Mouse (Mus musculus) urinary bladder, postnatal 4 days (tissue): ENCODE data around the gene Arhgap31.
"Not testable (repeated sequence)": the region's sequence is repeated elsewhere in the genome, so short reads cannot be mapped to it uniquely, and the experiment has no call there.

Source experiments
- DNase-seq, 2 experiments: peaks; one replicate each; pipeline ENCODE4 v3.0.0; 2021 to 2022; ENCODE audit warnings: low spot score in 2 of 2

Gene Arhgap31

DNA sequence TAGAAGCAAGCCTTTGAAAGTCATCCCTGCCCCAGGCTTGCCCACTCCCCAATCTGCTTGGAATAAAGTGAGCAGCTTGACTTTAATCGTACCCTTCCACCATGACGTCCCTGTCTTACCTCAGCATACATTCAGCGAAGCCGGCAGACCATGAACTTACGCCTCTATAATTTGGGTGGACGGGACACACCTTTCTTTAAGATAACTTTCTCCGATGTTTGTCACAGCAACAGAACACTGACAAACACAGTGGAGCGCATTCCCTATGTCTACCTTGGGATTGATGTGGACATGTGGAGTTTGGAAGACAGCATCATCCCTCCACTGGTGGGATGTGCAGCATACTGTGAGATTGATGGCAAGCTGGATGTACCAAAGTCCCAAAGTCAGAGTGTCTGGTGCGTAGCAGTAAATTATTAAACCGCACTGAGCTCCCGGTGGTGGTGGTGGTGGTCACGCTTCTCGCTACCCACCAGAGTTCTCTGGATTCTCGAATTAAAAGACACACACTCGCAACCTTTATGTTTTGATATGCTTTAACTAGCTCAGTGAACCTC, 15.6 kb upstream of the Arhgap31 start:
- peak in 1 of 2 experiments; percentile 46 for DNase-seq

- DNase-seq, result no peak
Observed at GRCm38 (mm10) chr16:38724974-38725373, 11.9 kb upstream of the Arhgap31 start.

DNA sequence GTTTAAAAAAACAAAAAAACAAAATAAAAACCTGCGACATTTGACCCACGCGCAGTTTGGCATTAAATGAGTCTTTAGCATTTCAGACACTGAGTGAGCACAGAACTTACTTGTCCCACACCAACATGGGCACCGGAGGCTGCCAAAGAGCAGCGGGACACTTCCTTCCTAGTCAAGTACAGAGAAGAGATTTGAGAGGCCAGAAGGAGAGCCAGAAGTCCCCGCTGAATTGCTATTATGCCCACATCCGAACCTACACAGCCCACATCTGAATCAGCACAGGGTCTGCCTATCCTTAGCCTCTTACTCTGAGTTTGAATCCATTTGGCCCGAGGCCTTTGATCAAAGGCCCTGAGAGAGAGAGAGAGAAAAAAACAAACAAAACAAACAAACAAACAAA, 11.2 kb upstream of the Arhgap31 start:
- DNase-seq, result no peak

DNA sequence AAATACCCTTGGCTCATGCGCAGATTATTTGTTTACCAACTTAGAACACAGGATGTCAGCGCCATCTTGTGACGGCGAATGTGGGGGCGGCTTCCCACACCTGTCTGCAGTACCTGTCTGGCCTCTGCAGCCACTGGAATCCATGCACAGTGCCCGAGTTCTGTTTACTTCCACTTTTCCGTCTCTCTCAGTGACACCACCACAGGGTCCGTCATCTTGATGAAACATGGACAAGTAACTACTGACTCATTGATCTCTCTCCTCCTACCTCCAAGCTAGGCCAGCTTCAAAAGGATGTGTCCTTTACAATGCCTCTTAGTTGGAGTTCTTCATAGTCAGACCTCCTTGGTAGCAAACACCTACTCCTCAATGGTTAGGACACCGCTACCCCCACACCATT, 8.3 kb upstream of the Arhgap31 start:
- no peak for DNase-seq

GRCm38 (mm10) chr16:38714259-38714526, 1.1 kb upstream of the Arhgap31 start:
- not testable (repeated sequence) for DNase-seq

- DNase-seq, result no peak
Observed at GRCm38 (mm10) chr16:38713404-38714258, 557 bp upstream of the Arhgap31 start.

DNA sequence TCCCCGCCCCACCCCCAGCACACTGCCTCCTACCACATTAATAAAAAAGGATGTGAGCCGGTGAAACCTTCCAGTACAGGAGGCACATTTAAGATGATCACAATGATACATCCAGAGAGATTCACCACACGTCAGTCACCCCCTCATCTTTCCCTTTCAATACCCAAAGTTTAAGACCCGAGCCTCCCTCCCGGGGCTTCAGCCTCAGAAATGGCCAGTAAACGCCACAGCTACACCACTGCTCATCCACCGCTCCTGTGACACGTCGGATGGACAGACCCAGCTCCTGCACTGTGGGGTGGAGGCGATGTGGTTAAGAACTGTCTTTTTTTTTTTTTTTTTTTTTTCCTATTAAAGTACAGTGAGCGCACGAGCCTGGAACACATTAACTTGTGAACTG, 969 bp downstream of the Arhgap31 start:
- no peak for DNase-seq

DNA sequence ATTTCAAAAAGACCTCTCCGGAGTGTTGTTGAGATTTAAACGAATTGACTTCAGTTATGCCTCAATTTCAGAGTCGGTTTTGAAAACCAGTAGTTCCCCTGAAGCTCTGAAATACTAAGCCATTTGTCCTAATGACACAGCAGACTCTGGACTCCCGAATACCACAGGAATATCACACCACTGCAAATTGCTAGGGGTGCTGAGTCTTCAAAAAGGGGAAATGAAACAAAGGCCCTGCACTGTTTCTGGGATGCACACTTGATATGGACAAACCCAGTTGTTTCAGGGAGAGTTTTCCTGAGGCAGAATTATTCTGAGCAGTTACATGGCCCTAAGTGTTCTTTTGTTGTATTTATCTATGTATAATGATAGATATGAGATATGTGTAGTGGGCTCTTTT, 1.8 kb downstream of the Arhgap31 start:
- DNase-seq, result no peak

GRCm38 (mm10) chr16:38708962-38709520, 4.0 kb downstream of the Arhgap31 start:
- DNase-seq, result no peak

- no peak for DNase-seq
Observed at GRCm38 (mm10) chr16:38706782-38707181, 6.3 kb downstream of the Arhgap31 start.

DNA sequence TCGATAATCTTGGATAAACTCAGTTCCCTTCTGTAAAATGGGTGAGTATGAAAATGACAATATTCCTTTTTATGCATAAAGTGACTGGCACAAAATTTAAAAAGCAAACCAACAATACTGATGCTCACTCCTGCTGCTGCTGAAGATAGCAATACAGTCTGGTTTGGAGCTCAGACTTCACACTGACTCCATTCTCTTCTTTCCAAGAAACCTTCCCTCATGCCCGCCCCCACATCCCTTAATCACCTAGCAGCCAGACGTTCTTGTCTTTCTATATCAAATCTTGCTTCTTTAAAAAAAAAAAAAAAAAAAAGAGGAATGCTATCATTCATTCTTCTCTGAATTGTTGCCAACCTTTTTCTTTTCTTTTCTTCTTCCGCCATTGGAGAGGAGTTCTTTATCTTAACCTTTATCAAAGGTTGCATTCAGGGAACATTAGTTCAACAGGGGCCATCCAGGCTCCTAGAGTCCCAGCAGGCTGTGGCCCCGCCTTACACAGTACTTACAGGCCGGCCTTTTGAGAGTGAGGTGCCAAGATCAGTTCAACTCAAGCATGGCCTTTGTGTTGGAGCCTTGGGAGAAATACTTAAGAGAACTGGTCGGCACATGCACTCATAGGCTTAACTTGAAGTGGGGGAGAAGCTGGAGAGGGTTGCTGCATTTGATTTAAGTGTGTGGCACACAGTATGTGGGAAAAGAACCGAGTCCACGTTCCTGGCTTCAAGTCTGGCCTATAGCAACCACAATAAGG, 7.4 kb downstream of the Arhgap31 start:
- DNase-seq, result no peak

DNA sequence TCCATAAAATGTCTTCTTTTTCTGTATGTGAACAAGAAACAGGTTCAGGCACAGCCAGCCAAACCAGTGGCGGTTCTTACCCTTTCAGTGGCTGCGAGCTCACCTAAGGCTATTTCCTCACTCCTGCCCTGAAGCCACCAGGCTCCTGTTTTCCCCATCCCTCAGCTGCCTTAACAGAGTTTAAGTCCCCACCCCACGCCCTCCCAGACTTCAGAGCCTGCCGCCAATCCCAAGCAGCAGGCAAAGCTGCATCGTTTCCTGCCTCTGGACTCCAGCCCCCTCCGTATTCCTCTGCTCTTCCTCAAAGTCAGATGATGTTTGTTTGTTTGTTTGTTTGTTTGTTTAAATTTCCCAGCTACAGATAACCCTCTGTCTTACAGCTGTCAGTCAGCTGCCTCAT, 9.6 kb downstream of the Arhgap31 start:
- DNase-seq, result no peak

- no peak for DNase-seq
Observed at GRCm38 (mm10) chr16:38702316-38702715, 10.8 kb downstream of the Arhgap31 start.

GRCm38 (mm10) chr16:38701492-38702185, 11.4 kb downstream of the Arhgap31 start:
- no peak for DNase-seq

GRCm38 (mm10) chr16:38700392-38701162, 12.5 kb downstream of the Arhgap31 start:
- DNase-seq, result peak in 1 of 2 experiments; percentile 55

GRCm38 (mm10) chr16:38697611-38698010, 15.5 kb downstream of the Arhgap31 start:
- DNase-seq, result no peak

DNA sequence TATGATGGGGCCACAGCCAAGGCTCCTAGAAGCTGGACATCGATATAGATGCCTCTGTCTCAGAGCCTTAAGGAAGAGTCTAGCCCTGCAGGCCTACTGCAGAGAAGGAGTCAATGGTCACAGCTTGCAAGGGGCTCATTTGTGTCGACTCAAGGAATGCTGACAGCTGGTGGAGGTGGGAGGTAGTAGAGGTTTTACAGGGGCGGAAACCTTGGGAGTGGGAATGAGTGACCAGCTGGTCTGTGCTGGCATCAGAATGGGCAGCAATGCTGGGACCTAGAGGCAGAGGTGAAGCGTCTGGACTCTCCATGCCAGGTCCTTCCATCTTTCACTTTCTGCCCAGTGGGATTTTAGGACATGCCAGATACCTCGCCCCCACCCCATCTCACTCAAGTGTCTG, 17.5 kb downstream of the Arhgap31 start:
- no peak for DNase-seq

DNA sequence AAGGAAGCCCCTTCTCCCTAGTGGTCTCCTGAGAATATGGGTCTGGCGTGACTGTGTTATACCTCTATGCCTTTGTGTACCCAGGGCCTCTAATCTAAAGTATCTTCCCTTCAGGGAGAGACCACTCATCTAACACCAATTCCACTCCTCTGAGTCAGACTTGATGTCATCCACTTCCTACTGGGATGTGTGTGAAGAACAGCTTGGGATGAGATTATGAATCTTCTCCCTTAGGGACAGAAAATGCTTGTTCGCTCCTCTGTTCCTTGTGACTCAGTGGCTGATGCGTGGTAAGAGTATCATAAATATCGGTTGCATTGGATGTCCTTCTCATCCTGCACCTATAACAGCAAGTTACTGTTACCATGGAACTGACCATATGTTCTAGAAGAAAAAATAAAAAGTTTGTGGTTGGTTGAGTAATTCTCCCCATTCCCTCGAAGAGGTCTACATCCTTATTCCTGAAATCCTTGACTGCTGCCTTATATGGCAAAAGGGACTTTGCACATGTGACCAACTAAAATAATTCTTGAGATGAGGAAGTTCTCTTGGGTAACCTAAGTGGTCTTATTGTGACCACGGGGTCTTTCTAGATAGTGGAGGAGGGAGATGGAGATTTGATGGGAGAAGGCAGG, 18.1 kb downstream of the Arhgap31 start:
- no peak for DNase-seq

- DNase-seq, result no peak
Observed at GRCm38 (mm10) chr16:38690501-38690900, 22.6 kb downstream of the Arhgap31 start.

DNA sequence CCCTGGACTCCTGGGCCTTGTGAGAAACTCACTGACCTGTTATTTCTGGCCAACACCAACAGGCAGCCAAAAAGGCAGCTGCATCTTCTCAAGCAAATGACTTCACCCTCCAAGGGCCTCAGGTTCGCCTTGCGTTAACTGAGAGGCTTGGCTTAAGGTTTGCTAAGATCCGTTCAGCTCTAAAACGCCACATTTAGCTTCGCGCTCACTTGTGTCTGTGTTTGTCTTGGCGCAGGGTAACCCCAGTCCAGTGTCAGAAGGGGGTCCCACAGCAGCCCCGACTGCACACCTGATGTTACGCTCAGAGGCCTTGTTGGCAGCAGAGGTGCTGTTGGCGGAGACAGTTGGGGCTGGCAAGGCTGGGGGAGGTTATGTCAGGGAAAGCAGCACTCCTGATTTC, 23.3 kb downstream of the Arhgap31 start:
- DNase-seq, result no peak
